Mouse (Mus musculus): Measurements from ENCODE around the gene Slc6a9. TPM values are rescaled to one million over a fixed set of nuclear protein-coding genes. Genes with fewer than 3 reads are reported as not detected.

The Slc6a9 gene
- polyA plus RNA-seq, 1 experiment, result 45.8 TPM

DNA sequence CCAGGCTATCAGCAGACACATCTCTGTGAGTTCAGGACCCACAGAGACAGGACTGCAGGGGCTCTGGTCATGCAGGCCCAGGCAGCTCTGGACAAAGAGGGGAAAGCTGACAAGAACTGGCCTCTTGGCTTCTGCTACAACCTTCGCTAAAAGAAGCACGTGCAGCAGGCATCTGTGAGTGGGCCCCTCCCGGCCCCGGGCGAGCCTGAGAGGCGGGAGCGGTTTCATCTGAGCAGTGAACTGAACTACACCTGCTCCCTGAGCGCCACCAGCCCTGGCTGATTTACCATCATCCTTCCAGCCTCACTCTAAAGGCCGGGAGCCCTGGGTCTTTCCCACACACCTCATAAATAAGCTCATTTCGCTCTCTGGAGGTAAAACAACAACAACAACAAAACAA lies 44.0 kb downstream of the Slc6a9 start:
- DNase-seq (ENCODE audit: low read depth), result no peak
- TF ChIP-seq CTCF (IDR thresholded peaks at IDR 0.05; ENCODE audit: borderline replicate concordance, extremely low read depth, insufficient read depth, insufficient read length), result no peak
- no peak for TF ChIP-seq POLR2A (IDR thresholded peaks at IDR 0.05; ENCODE audit: borderline replicate concordance, extremely low read depth, insufficient read depth, insufficient read length, poor library complexity, severe bottlenecking)

GRCm38 (mm10) chr4:117878703-117879102 lies 44.4 kb downstream of the Slc6a9 start:
- TF ChIP-seq CTCF (IDR thresholded peaks at IDR 0.05; ENCODE audit: borderline replicate concordance, extremely low read depth, insufficient read depth, insufficient read length) (no peak), POLR2A (IDR thresholded peaks at IDR 0.05; ENCODE audit: borderline replicate concordance, extremely low read depth, insufficient read depth, insufficient read length, poor library complexity, severe bottlenecking) (no peak)
- DNase-seq (ENCODE audit: low read depth), result no peak

GRCm38 (mm10) chr4:117882701-117883691 lies 48.7 kb downstream of the Slc6a9 start, which contains the start of gene B4galt2:
TSS of gene B4galt2 (minus strand) at chr4:117883487.
- peak; percentile 77 for TF ChIP-seq POLR2A (IDR thresholded peaks at IDR 0.05; ENCODE audit: borderline replicate concordance, extremely low read depth, insufficient read depth, insufficient read length, poor library complexity, severe bottlenecking)
- TF ChIP-seq CTCF (IDR thresholded peaks at IDR 0.05; ENCODE audit: borderline replicate concordance, extremely low read depth, insufficient read depth, insufficient read length), result 0 out of 2 replicates have a peak, but pooled peaks have one; percentile 13

GRCm38 (mm10) chr4:117884146-117884545 lies 49.8 kb downstream of the Slc6a9 start:
- no peak for DNase-seq (ENCODE audit: low read depth)
- TF ChIP-seq CTCF (IDR thresholded peaks at IDR 0.05; ENCODE audit: borderline replicate concordance, extremely low read depth, insufficient read depth, insufficient read length) (no peak), POLR2A (IDR thresholded peaks at IDR 0.05; ENCODE audit: borderline replicate concordance, extremely low read depth, insufficient read depth, insufficient read length, poor library complexity, severe bottlenecking) (no peak)

More at GRCm38 (mm10) chr4:117882701-117883691, 48.7 kb downstream of the Slc6a9 start, which contains the start of gene B4galt2:
- DNase-seq (ENCODE audit: low read depth), result peak; percentile 75

DNA sequence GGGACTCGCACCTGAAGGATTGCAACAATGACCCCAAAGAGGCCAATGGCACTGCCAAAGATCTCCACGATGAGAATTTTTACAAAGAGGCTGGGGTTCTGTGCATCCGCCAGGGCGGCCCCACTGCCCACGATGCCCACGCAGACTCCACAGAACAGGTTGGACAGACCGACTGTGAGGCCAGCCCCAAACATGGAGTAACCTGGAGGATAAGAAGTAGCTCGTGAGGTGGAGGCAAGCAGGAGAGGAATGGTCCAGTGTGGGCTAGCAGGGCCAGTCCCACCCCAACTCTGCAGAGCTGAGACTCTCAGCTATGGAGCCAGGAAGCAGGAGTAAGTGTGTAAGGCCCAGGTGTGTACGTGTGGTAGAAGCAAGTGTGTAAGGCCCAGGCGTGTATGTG lies 50.8 kb downstream of the Slc6a9 start:
- TF ChIP-seq CTCF (IDR thresholded peaks at IDR 0.05; ENCODE audit: borderline replicate concordance, extremely low read depth, insufficient read depth, insufficient read length), result no peak
- no peak for DNase-seq (ENCODE audit: low read depth)

DNA sequence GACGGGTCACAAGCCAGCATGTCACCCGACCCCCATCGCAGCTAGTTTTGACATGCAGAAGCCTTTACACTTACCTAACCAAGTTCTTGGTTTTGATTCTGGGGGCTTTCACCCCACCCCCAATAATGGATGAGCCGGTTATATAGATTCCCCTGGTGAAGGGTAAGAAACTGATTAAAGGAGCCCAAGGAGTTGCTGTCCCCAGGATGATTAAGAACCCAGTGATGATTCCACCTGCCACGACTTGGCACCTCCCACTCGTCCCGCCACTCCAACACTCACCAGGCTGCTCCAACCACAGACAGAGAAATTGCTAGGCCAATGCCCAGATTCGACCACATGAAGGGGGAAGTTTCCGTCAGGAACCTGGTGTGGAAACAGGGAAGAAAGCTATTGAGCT lies 51.7 kb downstream of the Slc6a9 start:
- no peak for DNase-seq (ENCODE audit: low read depth)
- TF ChIP-seq POLR2A (IDR thresholded peaks at IDR 0.05; ENCODE audit: borderline replicate concordance, extremely low read depth, insufficient read depth, insufficient read length, poor library complexity, severe bottlenecking) (no peak), CTCF (IDR thresholded peaks at IDR 0.05; ENCODE audit: borderline replicate concordance, extremely low read depth, insufficient read depth, insufficient read length) (no peak)

DNA sequence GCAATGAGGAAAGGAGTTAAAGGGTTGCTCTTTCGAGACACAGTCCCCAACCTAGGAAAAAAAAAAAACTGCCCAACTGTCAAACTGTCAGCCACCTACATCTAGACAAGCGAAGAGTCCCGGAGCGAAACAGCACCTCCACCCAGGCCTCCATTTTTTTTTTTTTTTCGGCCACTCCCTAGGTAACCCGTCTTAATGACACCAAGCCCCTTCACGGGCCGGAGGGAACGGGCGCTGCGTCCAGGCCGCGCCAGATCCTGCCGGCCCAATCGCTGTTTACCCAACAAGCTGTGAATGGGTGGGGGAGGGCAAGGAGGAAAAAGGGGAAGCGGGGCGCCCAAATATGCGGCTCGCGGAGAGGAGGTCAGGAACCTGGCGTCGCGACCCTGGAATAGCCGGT lies 52.3 kb downstream of the Slc6a9 start:
- DNase-seq (ENCODE audit: low read depth), result no peak
- TF ChIP-seq POLR2A (IDR thresholded peaks at IDR 0.05; ENCODE audit: borderline replicate concordance, extremely low read depth, insufficient read depth, insufficient read length, poor library complexity, severe bottlenecking) (no peak), CTCF (IDR thresholded peaks at IDR 0.05; ENCODE audit: borderline replicate concordance, extremely low read depth, insufficient read depth, insufficient read length) (no peak)

DNA sequence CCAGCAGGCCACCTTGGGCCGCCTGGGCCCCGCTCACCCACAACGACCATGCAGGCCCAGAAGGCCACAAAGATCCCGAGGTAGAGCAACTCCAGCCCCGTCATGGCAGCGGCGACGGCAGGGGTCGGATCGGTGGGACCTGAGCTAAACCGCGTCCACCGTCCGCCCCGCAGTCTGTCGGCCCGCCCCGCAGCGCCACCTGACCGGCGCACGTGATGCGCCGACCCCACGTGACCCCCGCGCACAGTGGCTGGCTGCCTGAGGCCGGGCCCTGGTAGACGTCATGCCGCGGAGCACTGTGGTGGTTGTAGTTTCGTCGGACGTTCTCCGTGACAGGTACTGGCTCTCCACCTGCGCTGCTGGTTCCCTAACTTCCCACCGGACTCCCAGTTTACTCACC lies 52.8 kb downstream of the Slc6a9 start, which contains the start of gene Atp6v0b:
TSS of gene Atp6v0b (minus strand) at position 201 of the 400 bp plus-strand sequence.
- peak; percentile 97 for DNase-seq (ENCODE audit: low read depth)
- TF ChIP-seq CTCF (IDR thresholded peaks at IDR 0.05; ENCODE audit: borderline replicate concordance, extremely low read depth, insufficient read depth, insufficient read length) (no peak), POLR2A (IDR thresholded peaks at IDR 0.05; ENCODE audit: borderline replicate concordance, extremely low read depth, insufficient read depth, insufficient read length, poor library complexity, severe bottlenecking) (peak; percentile 71)

GRCm38 (mm10) chr4:117887920-117888319 lies 53.6 kb downstream of the Slc6a9 start:
- TF ChIP-seq CTCF (IDR thresholded peaks at IDR 0.05; ENCODE audit: borderline replicate concordance, extremely low read depth, insufficient read depth, insufficient read length) (no peak), POLR2A (IDR thresholded peaks at IDR 0.05; ENCODE audit: borderline replicate concordance, extremely low read depth, insufficient read depth, insufficient read length, poor library complexity, severe bottlenecking) (no peak)
- DNase-seq (ENCODE audit: low read depth), result no peak

GRCm38 (mm10) chr4:117889471-117889870 lies 55.2 kb downstream of the Slc6a9 start:
- no peak for TF ChIP-seq POLR2A (IDR thresholded peaks at IDR 0.05; ENCODE audit: borderline replicate concordance, extremely low read depth, insufficient read depth, insufficient read length, poor library complexity, severe bottlenecking)
- TF ChIP-seq CTCF (IDR thresholded peaks at IDR 0.05; ENCODE audit: borderline replicate concordance, extremely low read depth, insufficient read depth, insufficient read length), result no peak
- DNase-seq (ENCODE audit: low read depth), result no peak

DNA sequence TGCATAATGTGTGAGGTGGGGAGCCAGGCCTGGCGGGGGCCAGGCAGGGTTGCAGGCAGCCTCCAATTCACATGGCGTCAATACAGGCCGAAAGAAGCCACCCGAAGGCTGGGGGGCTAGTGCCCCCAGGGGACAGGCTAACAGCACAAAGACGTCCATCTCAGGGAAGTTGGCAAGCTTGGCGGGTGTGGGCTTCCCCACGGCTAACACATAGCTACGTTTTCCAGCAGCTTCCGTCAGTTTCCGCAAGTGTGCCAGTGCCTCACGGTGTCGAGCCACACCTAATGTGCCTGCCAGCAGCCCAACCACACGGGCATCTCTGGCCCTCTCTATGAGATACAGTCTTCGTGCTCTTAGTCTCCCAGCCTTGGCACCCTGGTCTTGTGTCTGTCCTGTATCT lies 55.7 kb downstream of the Slc6a9 start:
- DNase-seq (ENCODE audit: low read depth), result no peak
- TF ChIP-seq CTCF (IDR thresholded peaks at IDR 0.05; ENCODE audit: borderline replicate concordance, extremely low read depth, insufficient read depth, insufficient read length) (no peak), POLR2A (IDR thresholded peaks at IDR 0.05; ENCODE audit: borderline replicate concordance, extremely low read depth, insufficient read depth, insufficient read length, poor library complexity, severe bottlenecking) (no peak)

All from brain, embryonic 14.5 days (tissue).